Mouse (Mus musculus) cerebellum, postnatal 14 days (tissue): Measurements from ENCODE around the gene Ints11.
A peak's percentile ranks its signal among the peaks of the same experiment; 100 is the strongest.

Source experiments
- DNase-seq, 2 experiments: peaks; one replicate each; pipeline ENCODE4 v3.0.0; 2021; ENCODE audit warnings: mixed read lengths in 2 of 2

Ints11 gene

GRCm38 (mm10) chr4:155848434-155849095 is 20.8 kb upstream of the Ints11 start:
- DNase-seq, result no peak

GRCm38 (mm10) chr4:155849391-155849790 is 20.0 kb upstream of the Ints11 start:
- no peak for DNase-seq

GRCm38 (mm10) chr4:155849792-155850451 is 19.4 kb upstream of the Ints11 start:
- DNase-seq, result no peak

GRCm38 (mm10) chr4:155851368-155851767 is 18.0 kb upstream of the Ints11 start:
- DNase-seq, result no peak

GRCm38 (mm10) chr4:155851951-155852411 is 17.4 kb upstream of the Ints11 start:
- peak; percentile 77 to 79 for DNase-seq

- DNase-seq, result no peak
Measured at GRCm38 (mm10) chr4:155853421-155853820, 15.9 kb upstream of the Ints11 start.

GRCm38 (mm10) chr4:155854991-155855390 is 14.4 kb upstream of the Ints11 start:
- no peak for DNase-seq

GRCm38 (mm10) chr4:155856071-155856470 is 13.3 kb upstream of the Ints11 start:
- DNase-seq, result no peak

GRCm38 (mm10) chr4:155856881-155857280 is 12.5 kb upstream of the Ints11 start:
- no peak for DNase-seq

- DNase-seq, result peak; percentile 8 to 28
Measured at GRCm38 (mm10) chr4:155859318-155859717, 10.0 kb upstream of the Ints11 start.

GRCm38 (mm10) chr4:155861787-155862186 is 7.6 kb upstream of the Ints11 start:
- peak in 1 of 2 experiments; percentile 10 for DNase-seq

GRCm38 (mm10) chr4:155863001-155863400 is 6.3 kb upstream of the Ints11 start, which contains the start of gene Tas1r3:
Gene Tas1r3, minus strand, starts transcription at chr4:155863362.
- peak; percentile 17 to 30 for DNase-seq

GRCm38 (mm10) chr4:155868614-155869298 is 590 bp upstream of the Ints11 start:
- DNase-seq, result no peak

GRCm38 (mm10) chr4:155871404-155871803 is 2.1 kb downstream of the Ints11 start:
- DNase-seq, result no peak

- DNase-seq, result no peak
Measured at GRCm38 (mm10) chr4:155883587-155883986, 14.2 kb downstream of the Ints11 start.

- no peak for DNase-seq
Measured at GRCm38 (mm10) chr4:155886330-155886729, 17.0 kb downstream of the Ints11 start.

- no peak for DNase-seq
Measured at GRCm38 (mm10) chr4:155887674-155888073, 18.3 kb downstream of the Ints11 start.

GRCm38 (mm10) chr4:155888181-155888580 is 18.8 kb downstream of the Ints11 start:
- no peak for DNase-seq

- no peak for DNase-seq
Measured at GRCm38 (mm10) chr4:155889316-155889715, 20.0 kb downstream of the Ints11 start.

GRCm38 (mm10) chr4:155891011-155891471 is 21.7 kb downstream of the Ints11 start:
- DNase-seq, result no peak

- peak; percentile 99 for DNase-seq
Measured at GRCm38 (mm10) chr4:155891551-155892001, 22.2 kb downstream of the Ints11 start, which contains the start of the genes Pusl1 and Acap3. Gene Pusl1, minus strand, starts transcription at chr4:155891781. Gene Acap3, plus strand, starts transcription at chr4:155891822.

GRCm38 (mm10) chr4:155892017-155892416 is 22.7 kb downstream of the Ints11 start:
- peak; percentile 94 for DNase-seq
